21 mouse cellular contexts compared by ENCODE assay signal in genomic region chr1:194089918-194090548, GRCm38 (mm10).
A peak's percentile ranks its signal among the peaks of the same experiment; 100 is the strongest.
DNase-seq lines count a peak whose midpoint lies in the region; ATAC-seq and TF ChIP-seq lines count a peak whose summit lies in the region.
"Had no signal": no experiment of that assay in that cellular context is flagged by ENCODE, and none has a peak within 500 bp of the region (broad histone marks: within the 10 kb centered on the region; RNA-seq: fewer than 3 reads in every experiment).

No protein-coding gene starts in this region.

- DNase-seq in frontal cortex, postnatal 10 days (ENCODE audit: low spot score in 2 of 2) = no peak
- peak; percentile 54 for DNase-seq in heart, postnatal 0 days (ENCODE audit: low spot score)
- no peak for DNase-seq in heart, postnatal 4 days
- no peak for DNase-seq in lung, postnatal 4 days
- DNase-seq in cerebellum, adult 18-20 months = no peak
- no peak for DNase-seq in cerebellum, adult 9-10 months
- DNase-seq: adrenal gland, postnatal 36 days; cerebellum, postnatal 10 days; gastrocnemius, postnatal 14 days; kidney, adult 18-20 months; kidney, postnatal 14 days; right cerebral cortex, postnatal 4 days had no signal

- H3K4me2 ChIP-seq in heart, postnatal 0 days (ENCODE audit: low read depth, low read length) = no peak overlapping the region
- H3K4me2 ChIP-seq in lung, embryonic 16.5 days (ENCODE audit: low read depth, low read length) = no peak overlapping the region
- H3K4me2 ChIP-seq: limb, embryonic 12.5 days; midbrain, embryonic 13.5 days; neural tube, embryonic 15.5 days had no signal

- no peaks in the 10 kb centered on the region for H3K4me1 ChIP-seq in heart, postnatal 0 days (ENCODE audit: control insufficient read depth, insufficient read depth)
- 0 out of 2 replicates have a peak, but pooled peaks cover 3% of the 10 kb centered on the region for H3K4me1 ChIP-seq in lung, embryonic 16.5 days (replicated peaks; ENCODE audit: control insufficient read depth, insufficient read depth, low read length)
- H3K4me1 ChIP-seq: forebrain, embryonic 10.5 days; limb, embryonic 12.5 days; midbrain, embryonic 13.5 days; neural tube, embryonic 15.5 days had no signal

- no peak for TF ChIP-seq CTCF in heart, postnatal 0 days (IDR thresholded peaks at IDR 0.05; ENCODE audit: low read depth)

- H3K36me3 ChIP-seq in heart, postnatal 0 days (replicated peaks; ENCODE audit: control insufficient read depth, insufficient read depth, low read length) = no peaks in the 10 kb centered on the region
- no peaks in the 10 kb centered on the region for H3K36me3 ChIP-seq in lung, embryonic 16.5 days (ENCODE audit: control insufficient read depth, insufficient read depth, low read length)
- H3K36me3 ChIP-seq: forebrain, embryonic 10.5 days; limb, embryonic 12.5 days; midbrain, embryonic 13.5 days; neural tube, embryonic 15.5 days had no signal

- 36% methylated on average over 2 of the region's 2 CpGs for WGBS in heart, postnatal 0 days
- 39% methylated on average over 2 of the region's 2 CpGs for WGBS in lung, embryonic 16.5 days

- no peaks in the 10 kb centered on the region for H3K27me3 ChIP-seq in heart, postnatal 0 days (ENCODE audit: control insufficient read depth, insufficient read depth, low read length)
- H3K27me3 ChIP-seq in lung, embryonic 16.5 days (ENCODE audit: control insufficient read depth, insufficient read depth, low read depth, low read length) = no peaks in the 10 kb centered on the region
- H3K27me3 ChIP-seq: midbrain, embryonic 13.5 days; neural tube, embryonic 15.5 days had no signal

- TF ChIP-seq EP300 in heart, postnatal 0 days (IDR thresholded peaks at IDR 0.05; ENCODE audit: low read depth) = 0 out of 2 replicates have a peak, but pooled peaks have one; percentile 33

- H3K9ac ChIP-seq in heart, postnatal 0 days (replicated peaks; ENCODE audit: low read depth, low read length) = no peak overlapping the region
- no peak overlapping the region for H3K9ac ChIP-seq in lung, embryonic 16.5 days (ENCODE audit: low read length)
- H3K9ac ChIP-seq: limb, embryonic 12.5 days; midbrain, embryonic 13.5 days; neural tube, embryonic 15.5 days had no signal

- ATAC-seq in frontal cortex, adult (ENCODE audit: low TSS enrichment) = peak; percentile 57; the same call in 1 of the 2 replicates
- ATAC-seq in heart, postnatal 0 days (ENCODE audit: insufficient read depth, low read depth) = peak; percentile 55; the same call in 1 of the 2 replicates
- peak; percentile 80 for ATAC-seq in lung, embryonic 16.5 days (ENCODE audit: low read depth)
- ATAC-seq: hindbrain, postnatal 0 days; midbrain, embryonic 13.5 days had no signal

- peak overlapping the region; percentile 32 for H3K27ac ChIP-seq in heart, postnatal 0 days (ENCODE audit: low read depth)
- H3K27ac ChIP-seq in lung, embryonic 16.5 days (ENCODE audit: low read length) = peak overlapping the region; percentile 2; the same call in 1 of the 2 replicates
- H3K27ac ChIP-seq: forebrain, embryonic 10.5 days; hindbrain, postnatal 0 days; left cerebral cortex, adult 2 months; limb, embryonic 12.5 days; midbrain, embryonic 13.5 days; neural tube, embryonic 15.5 days had no signal

- no peak overlapping the region for H3K4me3 ChIP-seq in heart, postnatal 0 days (ENCODE audit: low read depth, low read length)
- no peak overlapping the region for H3K4me3 ChIP-seq in lung, embryonic 16.5 days (ENCODE audit: low read length)
- H3K4me3 ChIP-seq: forebrain, embryonic 10.5 days; left cerebral cortex, adult 2 months; limb, embryonic 12.5 days; midbrain, embryonic 13.5 days; myocyte; neural tube, embryonic 15.5 days had no signal

- H3K9me3 ChIP-seq in heart, postnatal 0 days (replicated peaks; ENCODE audit: control insufficient read depth, low read length) = no peaks in the 10 kb centered on the region
- H3K9me3 ChIP-seq in lung, embryonic 16.5 days (ENCODE audit: control insufficient read depth, low read length) = no peaks in the 10 kb centered on the region
- H3K9me3 ChIP-seq: forebrain, embryonic 10.5 days; limb, embryonic 12.5 days; midbrain, embryonic 13.5 days; neural tube, embryonic 15.5 days had no signal
